Mouse (Mus musculus) cortical plate, adult 2 months (tissue): ENCODE measurements around the gene Mgat1.

Experiments used
- CTCF ChIP-seq: fragments of 200-500 bp; IDR thresholded peaks from 2 replicates; pipeline ENCODE4 v1.5.1; 2011; ENCODE audit warnings: mild to moderate bottlenecking, control low read depth, low read length; ENCODE audit not compliant: insufficient read depth; ENCODE audit errors: extremely low read depth
- POLR2A ChIP-seq: fragments of 200-500 bp; IDR thresholded peaks from 2 replicates; pipeline ENCODE4 v1.6.1; 2011; ENCODE audit warnings: mild to moderate bottlenecking, low read length, control low read depth; ENCODE audit not compliant: insufficient read depth; ENCODE audit errors: extremely low read depth

DNA sequence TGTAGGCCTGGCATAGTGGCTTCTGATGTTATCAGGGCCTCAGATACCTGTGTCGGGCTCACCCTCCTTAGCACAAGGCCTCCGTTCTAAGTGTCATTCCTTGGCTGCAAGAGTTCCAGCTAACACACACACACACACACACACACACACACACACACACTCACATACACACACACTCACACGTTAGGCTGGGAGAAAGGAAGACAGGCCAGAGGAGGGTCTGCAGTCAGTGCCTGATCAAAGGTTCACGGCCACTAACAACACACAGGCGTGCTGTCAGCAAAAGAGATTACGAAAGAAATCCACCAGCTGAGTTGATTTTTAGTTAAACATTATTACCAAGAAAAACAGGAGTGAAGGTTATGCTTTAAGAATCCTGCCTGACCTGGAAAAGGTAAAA lies 22.7 kb downstream of the Mgat1 start:
- TF ChIP-seq CTCF (no peak), POLR2A (no peak)
